Comparison of ENCODE assay signal across 22 mouse cellular contexts in genomic region chrX:140639592-140639991, GRCm38 (mm10). TPM values are rescaled to one million over a fixed set of nuclear protein-coding genes. Genes with fewer than 3 reads are reported as not detected.
DNase-seq lines count a peak whose midpoint lies in the region; ATAC-seq and TF ChIP-seq lines count a peak whose summit lies in the region.
"Had no signal": no experiment of that assay in that cellular context is flagged by ENCODE, and none has a peak within 500 bp of the region (broad histone marks: within the 10 kb centered on the region; RNA-seq: fewer than 3 reads in every experiment).

No protein-coding gene starts in this region.

- in situ Hi-C loops in CH12.LX (cut with MboI; ENCODE audit: low pct_ligation_motif_present, low pct_unique_long_range_greater_than_20kb, low sequenced_read_pairs) = no loop called here

- no peak for TF ChIP-seq EP300 in CH12.LX (IDR thresholded peaks at IDR 0.05; ENCODE audit: low read length)

- TF ChIP-seq CTCF in intestine, postnatal 0 days (IDR thresholded peaks at IDR 0.05; ENCODE audit: low read depth) = peak; percentile 30
- peak; percentile 13; the same call in 1 of the 2 replicates for TF ChIP-seq CTCF in lung, embryonic 14.5 days (IDR thresholded peaks at IDR 0.05; ENCODE audit: low read depth)
- peak in 1 of 2 experiments; percentile 40; a peak in 2 of 4 replicates for TF ChIP-seq CTCF in CH12.LX (conservative IDR thresholded peaks at IDR 0.05 in 1 of 2, IDR thresholded peaks at IDR 0.05 in 1 of 2; ENCODE audit: low read depth in 2 of 2, low read length in 2 of 2)

- no peaks in the 10 kb centered on the region for H3K27me3 ChIP-seq in intestine, postnatal 0 days (replicated peaks; ENCODE audit: control insufficient read depth, insufficient read depth, low read length)
- 0 out of 2 replicates have a peak, but pooled peaks cover 2% of the 10 kb centered on the region for H3K27me3 ChIP-seq in intestine, embryonic 16.5 days (replicated peaks; ENCODE audit: control insufficient read depth, insufficient read depth, low read length)
- H3K27me3 ChIP-seq in lung, embryonic 14.5 days (ENCODE audit: insufficient read depth, low read length) = no peaks in the 10 kb centered on the region
- no peaks in the 10 kb centered on the region for H3K27me3 ChIP-seq in CH12.LX (replicated peaks)
- H3K27me3 ChIP-seq: embryonic facial prominence, embryonic 15.5 days had no signal

- peak; percentile 7 for TF ChIP-seq RAD21 in CH12.LX (IDR thresholded peaks at IDR 0.05; ENCODE audit: low read depth, low read length)

- peak; percentile 3 for DNase-seq in lung, embryonic 14.5 days
- no peak for DNase-seq in lung, postnatal 4 days
- DNase-seq in CH12.LX (ENCODE audit: extremely low read depth) = no peak
- peak; percentile 12 for DNase-seq in NIH3T3 (ENCODE audit: low read depth)
- DNase-seq in cerebellum, postnatal 4 days (ENCODE audit: low spot score in 2 of 2) = no peak
- DNase-seq in cerebellum, postnatal 14 days = no peak
- DNase-seq: adrenal gland, adult 8-10 months; adrenal gland, postnatal 36 days; B cell, adult 2 months; cerebellum, adult 2 months; cerebellum, postnatal 10 days; gastrocnemius, postnatal 14 days; heart, postnatal 10 days had no signal

- dilution Hi-C loops in CH12.LX (cut with MboI; ENCODE audit: extremely low pct_ligation_motif_present, extremely low pct_unique_long_range_greater_than_20kb, low sequenced_read_pairs) = no loop called here

- no peak overlapping the region for H3K27ac ChIP-seq in intestine, postnatal 0 days (ENCODE audit: low read depth, low read length)
- H3K27ac ChIP-seq in intestine, embryonic 16.5 days (ENCODE audit: low read length) = no peak overlapping the region
- no peak overlapping the region for H3K27ac ChIP-seq in lung, embryonic 14.5 days (ENCODE audit: low read depth)
- no peak overlapping the region for H3K27ac ChIP-seq in CH12.LX (ENCODE audit: insufficient read depth, low read depth)
- H3K27ac ChIP-seq: embryonic facial prominence, embryonic 15.5 days; forebrain, embryonic 15.5 days; heart, embryonic 13.5 days; hindbrain, embryonic 13.5 days; hindbrain, postnatal 0 days had no signal

- H3K9me3 ChIP-seq in intestine, postnatal 0 days (ENCODE audit: control insufficient read depth) = no peaks in the 10 kb centered on the region
- H3K9me3 ChIP-seq in intestine, embryonic 16.5 days (ENCODE audit: control insufficient read depth, low read length) = no peaks in the 10 kb centered on the region
- no peaks in the 10 kb centered on the region for H3K9me3 ChIP-seq in lung, embryonic 14.5 days (ENCODE audit: low read depth, low read length)
- no peaks in the 10 kb centered on the region for H3K9me3 ChIP-seq in CH12.LX (replicated peaks; ENCODE audit: low read length)
- H3K9me3 ChIP-seq: embryonic facial prominence, embryonic 15.5 days; forebrain, embryonic 15.5 days; heart, embryonic 13.5 days; hindbrain, embryonic 13.5 days had no signal

- no peak for ATAC-seq in intestine, postnatal 0 days
- no peak for ATAC-seq in intestine, embryonic 16.5 days
- ATAC-seq in lung, embryonic 14.5 days (ENCODE audit: insufficient read depth) = no peak
- ATAC-seq: CD4-positive, CD25-positive, alpha-beta regulatory T cell, adult 4 months; forebrain, embryonic 15.5 days; hindbrain, postnatal 0 days had no signal

- TF ChIP-seq POLR2A in CH12.LX (IDR thresholded peaks at IDR 0.05; ENCODE audit: low read depth, low read length) = no peak

- no peaks in the 10 kb centered on the region for H3K4me1 ChIP-seq in intestine, postnatal 0 days (replicated peaks; ENCODE audit: control insufficient read depth, insufficient read depth, low read length)
- H3K4me1 ChIP-seq in intestine, embryonic 16.5 days (ENCODE audit: control insufficient read depth, insufficient read depth, low read length) = no peaks in the 10 kb centered on the region
- H3K4me1 ChIP-seq in lung, embryonic 14.5 days (ENCODE audit: insufficient read depth) = no peaks in the 10 kb centered on the region
- peaks cover 0 to 6% of the 10 kb centered on the region in 2 experiments; a peak in 1 of 4 replicates for H3K4me1 ChIP-seq in CH12.LX (ENCODE audit: control insufficient read depth in 1 of 2, insufficient read depth in 2 of 2)
- H3K4me1 ChIP-seq: embryonic facial prominence, embryonic 15.5 days; forebrain, embryonic 15.5 days; heart, embryonic 13.5 days; hindbrain, embryonic 13.5 days had no signal

- no peak overlapping the region for H3K9ac ChIP-seq in intestine, postnatal 0 days (ENCODE audit: low read depth, low read length)
- no peak overlapping the region for H3K9ac ChIP-seq in intestine, embryonic 16.5 days (ENCODE audit: low read depth, low read length)
- no peak overlapping the region for H3K9ac ChIP-seq in lung, embryonic 14.5 days
- H3K9ac ChIP-seq in CH12.LX (ENCODE audit: insufficient read depth, low read depth) = no peak overlapping the region
- H3K9ac ChIP-seq: embryonic facial prominence, embryonic 15.5 days; forebrain, embryonic 15.5 days; heart, embryonic 13.5 days; hindbrain, embryonic 13.5 days had no signal

- no peaks in the 10 kb centered on the region for H3K79me2 ChIP-seq in CH12.LX (replicated peaks; ENCODE audit: control insufficient read depth, extremely low read depth, insufficient read depth, poor library complexity, severe bottlenecking)

- no peak overlapping the region for H3K4me3 ChIP-seq in intestine, postnatal 0 days (ENCODE audit: low read depth, low read length)
- H3K4me3 ChIP-seq in intestine, embryonic 16.5 days (ENCODE audit: low read length) = no peak overlapping the region
- H3K4me3 ChIP-seq in lung, embryonic 14.5 days (ENCODE audit: low read depth, low read length) = no peak overlapping the region
- H3K4me3 ChIP-seq in CH12.LX (replicated peaks in 1 of 3; ENCODE audit: low read depth in 2 of 3, low read length in 2 of 3, poor library complexity in 1 of 3) = no peak overlapping the region
- H3K4me3 ChIP-seq: embryonic facial prominence, embryonic 15.5 days; erythroblast, embryonic 14.5 days; forebrain, embryonic 15.5 days; heart, embryonic 13.5 days; hindbrain, embryonic 13.5 days had no signal

- 72% methylated on average over 2 of the region's 2 CpGs for WGBS in intestine, postnatal 0 days
- WGBS in intestine, embryonic 16.5 days = 52% methylated on average over 2 of the region's 2 CpGs
- WGBS in lung, embryonic 14.5 days = 55% methylated on average over 2 of the region's 2 CpGs

- no peak overlapping the region for H3K4me2 ChIP-seq in intestine, postnatal 0 days (replicated peaks; ENCODE audit: low read depth)
- no peak overlapping the region for H3K4me2 ChIP-seq in intestine, embryonic 16.5 days (ENCODE audit: low read depth, low read length)
- H3K4me2 ChIP-seq in lung, embryonic 14.5 days = no peak overlapping the region
- H3K4me2 ChIP-seq in CH12.LX (ENCODE audit: insufficient read depth, low read depth, poor library complexity, severe bottlenecking) = no peak overlapping the region
- H3K4me2 ChIP-seq: embryonic facial prominence, embryonic 15.5 days; forebrain, embryonic 15.5 days; heart, embryonic 13.5 days; hindbrain, embryonic 13.5 days had no signal

- no peaks in the 10 kb centered on the region for H3K36me3 ChIP-seq in intestine, postnatal 0 days (ENCODE audit: control insufficient read depth, insufficient read depth)
- H3K36me3 ChIP-seq in intestine, embryonic 16.5 days (ENCODE audit: control insufficient read depth, insufficient read depth, low read length) = no peaks in the 10 kb centered on the region
- H3K36me3 ChIP-seq in lung, embryonic 14.5 days (ENCODE audit: insufficient read depth) = no peaks in the 10 kb centered on the region
- H3K36me3 ChIP-seq in CH12.LX (replicated peaks in 1 of 2; ENCODE audit: control insufficient read depth in 1 of 2, insufficient read depth in 1 of 2, low read length in 1 of 2) = no peaks in the 10 kb centered on the region
- H3K36me3 ChIP-seq: embryonic facial prominence, embryonic 15.5 days; forebrain, embryonic 15.5 days; heart, embryonic 13.5 days; hindbrain, embryonic 13.5 days had no signal

TF ChIP-seq in CH12.LX, 34 proteins besides CTCF, POLR2A, EP300 and RAD21:
- no peak for TF ChIP-seq ZC3H11A (IDR thresholded peaks at IDR 0.05; ENCODE audit: low read depth, low read length)
- peak; percentile 30 for TF ChIP-seq SMC3 (IDR thresholded peaks at IDR 0.05; ENCODE audit: low read depth, low read length)

RNA-seq across cellular contexts. Expression of gene Mid2, which starts 24.8 kb away (rescaled TPM):
- polyA plus RNA-seq in intestine, postnatal 0 days (2015; fragmentation: Nextera tagmentation; extraction: Ambion mirVana) = 2.6 TPM in 2 replicates
- 1.6 and 1.8 TPM in 2 replicates for polyA plus RNA-seq in intestine, embryonic 16.5 days (2015; fragmentation: Nextera tagmentation; extraction: Ambion mirVana)
- 8.7 and 9.3 TPM in 2 replicates for polyA plus RNA-seq in lung, embryonic 14.5 days (2014; fragmentation: Nextera tagmentation; extraction: Ambion mirVana)
- total RNA-seq in CH12.LX (2012; rRNA removed) = 5.0 and 8.7 TPM in 2 replicates
- 4.1 and 4.3 TPM in 2 replicates for total RNA-seq in CH12.LX (2014; rRNA removed)
- polyA plus RNA-seq in CH12.LX (2012; ENCODE audit: insufficient read length, low read depth) = 4.7 and 5.4 TPM in 2 replicates
- polyA plus RNA-seq: erythroblast, embryonic 14.5 days had no signal

RNA-seq across cellular contexts. Expression of gene Tsc22d3, which starts 39.1 kb away (rescaled TPM):
- polyA plus RNA-seq in intestine, postnatal 0 days (2015; fragmentation: Nextera tagmentation; extraction: Ambion mirVana) = 64.4 and 80.3 TPM in 2 replicates
- 71.2 and 75.0 TPM in 2 replicates for polyA plus RNA-seq in intestine, embryonic 16.5 days (2015; fragmentation: Nextera tagmentation; extraction: Ambion mirVana)
- 82.8 and 92.0 TPM in 2 replicates for polyA plus RNA-seq in lung, embryonic 14.5 days (2014; fragmentation: Nextera tagmentation; extraction: Ambion mirVana)
- 6.9 and 15.2 TPM in 2 replicates for total RNA-seq in CH12.LX (2012; rRNA removed)
- total RNA-seq in CH12.LX (2014; rRNA removed) = 28.7 and 32.8 TPM in 2 replicates
- polyA plus RNA-seq in CH12.LX (2012; ENCODE audit: insufficient read length, low read depth) = 8.2 and 8.4 TPM in 2 replicates

Comparison
In these comparisons a context has a peak if more than half of its experiments do, and no peak if none do; other contexts are left out.
1. DNase-seq: peak in lung, embryonic 14.5 days (single experiment) and NIH3T3 (single experiment); none in lung, postnatal 4 days (0 of 2), CH12.LX (single experiment), cerebellum, postnatal 4 days (0 of 2) and cerebellum, postnatal 14 days (0 of 2).